Mouse (Mus musculus): ENCODE measurements around the gene Rad51d. TPM values are rescaled to one million over a fixed set of nuclear protein-coding genes. Genes with fewer than 3 reads are reported as not detected.

The Rad51d gene
- polyA plus RNA-seq, 2 experiments from 2014 or later = 26.7 to 35.3 TPM

Other genes with a start within 250 kb of the Rad51d start
- gene Cct6b, start 126.3 kb downstream of the Rad51d start, polyA plus RNA-seq (2017; shearing (Covaris generic)) = under 1 TPM in 1 of 2 experiments, not detected in 1; 0.77 TPM
- 10 to 100 TPM; 33.6 to 36.5 TPM for gene Zfp830, start 126.3 kb downstream of the Rad51d start, polyA plus RNA-seq (2017; shearing (Covaris generic))
- 10 to 100 TPM; 16.0 to 20.8 TPM for gene Lig3, start 109.5 kb downstream of the Rad51d start, polyA plus RNA-seq (2017; shearing (Covaris generic))
- 10 to 100 TPM in 1 of 2 experiments, 1 to 10 TPM in 1; 8.6 to 10.2 TPM for gene Rffl, start 19.4 kb downstream of the Rad51d start, polyA plus RNA-seq (2017; shearing (Covaris generic))
- gene Fndc8, start 1.5 kb upstream of the Rad51d start, polyA plus RNA-seq (2017; shearing (Covaris generic)) = under 1 TPM in 1 of 2 experiments, not detected in 1; 0.24 TPM
- 10 to 100 TPM; 44.3 to 71.1 TPM for gene Nle1, start 17.8 kb upstream of the Rad51d start, polyA plus RNA-seq (2017; shearing (Covaris generic))
- under 1 TPM in 1 of 2 experiments, not detected in 1; 0.12 TPM for gene Unc45b, start 19.9 kb upstream of the Rad51d start, polyA plus RNA-seq (2017; shearing (Covaris generic))
- 10 to 100 TPM; 30.3 to 39.4 TPM for gene Slfn5, start 60.7 kb upstream of the Rad51d start, polyA plus RNA-seq (2017; shearing (Covaris generic))
- gene Slfn9, start 101.2 kb upstream of the Rad51d start, polyA plus RNA-seq (2017; shearing (Covaris generic)) = 10 to 100 TPM; 10.7 to 17.9 TPM
- gene Slfn8, start 130.2 kb upstream of the Rad51d start, polyA plus RNA-seq (2017; shearing (Covaris generic)) = 100 to 1,000 TPM; 109 to 141 TPM
- 100 to 1,000 TPM; 806 to 834 TPM for gene Slfn2, start 174.5 kb upstream of the Rad51d start, polyA plus RNA-seq (2017; shearing (Covaris generic))
- gene Slfn1, start 226.2 kb upstream of the Rad51d start, polyA plus RNA-seq (2017; shearing (Covaris generic)) = 100 to 1,000 TPM; 247 to 270 TPM